Mouse (Mus musculus) megakaryocyte, adult 5-6 weeks (primary cell): ENCODE measurements around the gene Abcc8. TPM values are rescaled to one million over a fixed set of nuclear protein-coding genes. Genes with fewer than 3 reads are reported as not detected.

Experiments used
- ATAC-seq: 2 replicates; pipeline ENCODE4 v1.8.0; 2016; ENCODE audit warnings: mild to moderate bottlenecking, inconsistent platforms; ENCODE audit not compliant: poor library complexity, severe bottlenecking
- total RNA-seq, 2 experiments: library from RNA; stranded (forward) in 1 of 2; stranded (reverse) in 1 of 2; fragments of 153-499, 151-499 nt in 1 of 2; fragments of 221-1000, 200-1000 nt in 1 of 2; gene quantifications; 2 replicates each; pipeline versions ENCODE4 v1.2.3 to v1.2.4; 2015 to 2017

Abcc8 gene
- total RNA-seq, 2 experiments from 2014 or later: not detected

DNA sequence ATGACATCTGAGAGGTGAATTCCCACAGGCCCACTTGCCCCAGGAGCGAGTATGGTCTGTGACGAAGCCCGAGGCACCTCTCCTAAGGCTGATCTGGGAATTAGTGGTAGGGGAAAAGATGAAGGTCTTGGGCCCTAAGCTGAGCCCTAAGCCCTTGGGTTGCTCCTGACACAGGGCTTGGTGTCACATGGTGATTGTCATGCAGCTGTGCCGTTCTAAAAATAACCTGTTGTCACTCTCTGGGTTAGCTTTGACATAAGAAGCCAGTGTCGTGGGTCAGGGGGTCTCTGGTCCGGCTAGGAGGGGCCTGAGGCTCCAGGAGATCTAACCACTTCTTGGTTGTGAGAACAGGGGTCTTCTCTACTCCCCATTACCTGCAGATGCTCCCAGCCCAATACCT is 67.9 kb downstream of the Abcc8 start:
- ATAC-seq: no peak

- ATAC-seq: no peak
These were observed 68.5 kb downstream of the Abcc8 start for GRCm38 (mm10) chr7:46111212-46111817.

DNA sequence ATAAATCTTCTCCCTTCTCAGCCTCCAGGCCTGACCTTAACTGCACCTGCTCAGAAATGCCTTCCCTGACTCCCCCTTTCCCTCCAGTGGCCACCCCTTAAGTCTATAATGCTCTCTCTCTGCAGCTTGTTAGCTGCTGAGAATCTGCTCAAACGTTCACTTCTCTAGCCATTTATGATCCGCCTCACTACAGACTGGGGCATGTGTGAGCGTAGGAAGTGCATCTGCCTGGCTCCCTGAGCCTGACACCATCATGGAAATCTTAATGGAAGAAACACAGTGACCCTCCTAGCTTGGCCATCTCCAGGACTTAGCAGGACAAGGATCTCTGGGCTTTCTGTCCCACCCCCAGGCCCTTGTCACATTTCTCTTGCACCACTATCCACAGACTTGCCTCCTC is 69.8 kb downstream of the Abcc8 start:
- no peak for ATAC-seq

GRCm38 (mm10) chr7:46105484-46105883 is 74.3 kb downstream of the Abcc8 start:
- ATAC-seq: no peak

- ATAC-seq: no peak
These were observed 75.4 kb downstream of the Abcc8 start for GRCm38 (mm10) chr7:46104256-46104915.

- no peak for ATAC-seq
These were observed 76.1 kb downstream of the Abcc8 start for GRCm38 (mm10) chr7:46103771-46104170.

DNA sequence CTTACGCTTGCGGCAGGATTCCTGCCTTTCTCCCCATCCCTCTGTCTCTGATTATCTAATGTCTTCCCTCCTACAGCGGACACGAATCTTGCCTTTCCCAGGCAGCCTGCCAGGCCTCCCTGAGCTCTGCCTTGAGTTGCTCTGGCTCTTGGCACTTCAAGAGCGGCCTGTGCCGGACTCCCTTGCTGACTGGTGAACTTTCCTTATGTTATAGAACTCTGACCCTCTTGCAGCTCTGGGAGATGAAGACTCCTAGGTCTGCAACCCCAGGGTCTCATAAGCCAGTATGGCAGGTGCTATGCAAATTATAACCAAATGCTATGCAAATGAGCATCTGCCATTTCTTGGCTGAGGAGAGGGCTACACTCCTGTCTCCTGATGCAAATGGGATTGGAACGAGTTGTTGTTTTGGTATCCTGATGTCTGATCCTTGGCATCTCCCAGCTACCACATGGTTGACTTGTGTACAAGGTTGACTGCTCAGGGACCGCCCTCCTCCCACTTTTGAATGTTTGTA is 76.7 kb downstream of the Abcc8 start:
- ATAC-seq: no peak

- ATAC-seq: peak; percentile 78
These were observed 79.3 kb downstream of the Abcc8 start, which contains the start of gene Kcnj11 for GRCm38 (mm10) chr7:46100563-46100962. Gene Kcnj11 (minus strand): TSS chr7:46100764.

DNA sequence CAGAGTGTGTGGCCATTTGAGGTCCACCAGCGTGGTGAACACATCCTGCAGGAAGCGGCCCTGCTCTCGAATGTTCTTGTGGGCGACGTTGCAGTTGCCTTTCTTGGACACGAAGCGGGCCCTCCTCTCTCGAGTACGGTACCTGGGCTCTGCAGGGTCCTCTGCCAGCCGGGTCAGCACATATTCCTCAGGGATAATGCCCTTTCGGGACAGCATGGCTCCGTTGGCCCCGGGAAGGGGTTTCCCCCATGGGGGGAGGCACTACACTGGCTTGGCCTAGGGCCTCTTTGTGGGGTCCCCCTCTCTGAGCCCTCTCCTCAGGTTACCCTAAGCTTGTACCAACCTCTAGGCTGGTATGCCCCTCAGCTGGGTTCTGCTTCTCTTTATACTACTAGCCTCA is 80.2 kb downstream of the Abcc8 start:
- no peak for ATAC-seq

- no peak for ATAC-seq
These were observed 80.9 kb downstream of the Abcc8 start for GRCm38 (mm10) chr7:46098919-46099286.

- ATAC-seq: no peak
These were observed 81.5 kb downstream of the Abcc8 start for GRCm38 (mm10) chr7:46098221-46098918.

GRCm38 (mm10) chr7:46097319-46097783 is 82.5 kb downstream of the Abcc8 start:
- no peak for ATAC-seq

- peak; percentile 84 for ATAC-seq
These were observed 83.7 kb downstream of the Abcc8 start for GRCm38 (mm10) chr7:46096136-46096535.

DNA sequence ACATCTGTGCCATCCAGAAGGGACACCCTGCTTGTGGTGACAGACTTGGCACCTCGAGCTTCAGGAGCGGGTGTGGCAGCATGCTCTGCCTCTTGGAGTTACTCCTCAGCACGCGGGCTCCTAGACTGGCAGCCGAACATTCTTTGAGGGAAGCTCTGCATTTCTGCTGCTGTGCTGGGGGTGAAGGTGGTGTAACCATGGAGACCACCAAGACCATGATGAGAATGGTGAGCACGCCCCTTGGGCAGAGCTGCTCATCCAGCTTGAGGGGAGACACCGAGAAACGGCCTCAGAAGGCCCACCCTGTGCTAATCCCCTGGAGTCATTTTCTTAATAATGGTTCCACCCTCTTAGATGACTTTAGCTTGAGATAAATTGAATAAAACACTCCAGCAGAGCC is 87.0 kb downstream of the Abcc8 start:
- ATAC-seq: no peak

DNA sequence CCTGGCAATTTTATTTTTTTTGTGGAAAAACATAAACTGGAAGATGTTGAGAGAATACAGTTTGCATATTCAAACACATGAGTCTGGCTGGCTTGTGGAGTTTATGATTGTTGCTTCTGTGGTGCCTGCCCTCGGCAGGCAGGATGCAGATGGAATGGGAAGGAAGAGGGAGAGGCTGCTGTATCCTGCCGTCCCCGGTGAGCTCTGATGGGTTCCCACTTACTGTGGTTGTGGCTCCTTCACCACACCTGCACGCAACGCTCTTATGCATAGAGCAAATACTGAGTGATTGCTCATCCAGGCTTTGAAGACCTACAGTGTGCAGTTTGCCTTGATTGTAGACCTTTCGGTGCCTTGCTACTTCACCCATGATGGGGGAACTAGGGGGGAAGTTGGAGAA is 91.6 kb downstream of the Abcc8 start:
- ATAC-seq: no peak

- ATAC-seq: no peak
These were observed 93.5 kb downstream of the Abcc8 start for GRCm38 (mm10) chr7:46086378-46086777.

DNA sequence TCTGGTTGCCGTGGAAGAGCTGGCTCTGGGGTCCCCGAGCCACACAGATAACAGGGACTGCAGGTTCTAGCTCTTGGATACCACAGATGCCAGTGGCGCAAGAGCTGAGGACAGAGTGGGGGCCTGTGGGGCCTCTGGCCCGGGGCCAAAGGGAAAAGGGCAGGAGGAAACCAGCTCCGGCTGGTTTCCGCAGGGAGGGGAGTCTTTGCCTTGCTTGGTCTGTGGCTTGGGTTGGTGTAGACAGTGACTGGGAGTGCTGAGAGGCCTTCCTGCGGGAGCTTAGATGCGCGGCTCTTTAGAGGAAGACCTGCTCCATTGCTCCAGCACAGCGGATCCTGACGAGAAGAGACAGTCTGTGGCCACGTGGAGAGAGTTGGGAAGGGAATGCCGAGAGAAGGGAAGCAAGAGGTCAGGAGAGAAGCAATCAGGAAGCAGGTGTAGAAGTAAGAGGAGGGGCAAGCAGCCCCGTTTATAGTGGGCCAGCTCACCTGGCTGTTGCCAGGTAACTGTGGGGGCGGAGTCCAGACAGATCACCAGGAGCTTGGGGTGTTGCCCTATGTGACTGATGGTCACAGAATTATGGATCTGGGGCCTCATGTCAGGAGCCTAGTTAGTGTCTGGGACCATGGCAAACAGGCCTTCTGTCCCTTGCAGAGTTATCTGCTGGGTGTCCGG is 94.9 kb downstream of the Abcc8 start:
- ATAC-seq: no peak

- ATAC-seq: no peak
These were observed 95.8 kb downstream of the Abcc8 start for GRCm38 (mm10) chr7:46084024-46084423.

GRCm38 (mm10) chr7:46077675-46078074 is 102.2 kb downstream of the Abcc8 start:
- no peak for ATAC-seq

- no peak for ATAC-seq
These were observed 103.0 kb downstream of the Abcc8 start for GRCm38 (mm10) chr7:46076844-46077243.

DNA sequence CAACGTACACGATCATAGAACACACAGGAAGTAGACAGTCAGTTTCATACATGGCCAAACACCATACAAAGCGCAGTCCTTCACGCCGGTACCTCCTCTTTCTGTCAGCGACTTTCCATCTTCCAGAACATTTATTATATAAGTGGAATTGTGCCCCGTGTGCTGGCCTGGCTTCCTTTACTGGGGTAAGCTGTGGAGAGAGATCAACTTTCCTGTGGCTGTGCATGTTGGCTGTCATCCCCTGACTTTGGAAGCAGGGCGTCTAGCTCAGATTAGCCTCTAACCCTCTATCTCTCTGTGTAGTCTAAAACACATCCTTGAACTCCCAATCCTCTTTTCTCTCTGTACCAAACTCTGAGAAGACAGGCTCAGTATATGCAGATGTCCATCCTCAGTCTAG is 111.0 kb downstream of the Abcc8 start:
- no peak for ATAC-seq
